Mouse (Mus musculus) heart, adult 2 months (tissue): ENCODE results near the gene Rhebl1.
A peak's percentile ranks its signal among the peaks of the same experiment; 100 is the strongest.

Experiments used
- CTCF ChIP-seq: fragments of 200-600 bp; IDR thresholded peaks from 2 replicates; pipeline ENCODE4 v1.8.1; 2022; ENCODE audit warnings: antibody characterized with exemption, mild to moderate bottlenecking, moderate library complexity
- EP300 ChIP-seq: fragments of 200-500 bp; IDR thresholded peaks from 2 replicates; pipeline ENCODE4 v1.6.1; 2011; ENCODE audit warnings: low read depth, low read length, control low read depth; ENCODE audit not compliant: insufficient read depth
- POLR2A ChIP-seq: fragments of 200-500 bp; IDR thresholded peaks from 2 replicates; pipeline ENCODE4 v1.6.1; 2011; ENCODE audit warnings: mild to moderate bottlenecking, low read depth, low read length, control low read depth; ENCODE audit not compliant: insufficient read depth

DNA sequence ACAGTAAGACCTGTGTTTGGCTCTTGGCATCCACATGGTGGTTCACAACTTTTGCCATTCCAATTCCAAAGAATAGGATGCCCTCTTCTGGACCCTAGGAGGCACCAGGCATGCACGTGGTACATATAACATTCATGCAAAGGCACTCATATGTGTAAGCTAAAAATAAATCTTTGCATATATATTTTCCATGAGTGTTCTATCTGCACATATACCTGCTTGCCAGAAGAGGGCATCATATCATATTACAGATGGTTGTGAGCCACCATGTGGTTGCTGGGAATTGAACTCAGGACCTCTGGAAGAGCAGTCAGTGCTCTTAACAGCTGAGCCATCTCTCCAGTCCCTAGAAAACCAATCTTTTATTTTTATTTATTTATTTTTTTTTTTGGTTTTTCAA lies 7.2 kb upstream of the Rhebl1 start:
- TF ChIP-seq CTCF, result peak; percentile 38
- no peak for TF ChIP-seq POLR2A
- TF ChIP-seq EP300, result no peak
